Comparison of ENCODE assay signal across 9 mouse cellular contexts in the genomic region with DNA sequence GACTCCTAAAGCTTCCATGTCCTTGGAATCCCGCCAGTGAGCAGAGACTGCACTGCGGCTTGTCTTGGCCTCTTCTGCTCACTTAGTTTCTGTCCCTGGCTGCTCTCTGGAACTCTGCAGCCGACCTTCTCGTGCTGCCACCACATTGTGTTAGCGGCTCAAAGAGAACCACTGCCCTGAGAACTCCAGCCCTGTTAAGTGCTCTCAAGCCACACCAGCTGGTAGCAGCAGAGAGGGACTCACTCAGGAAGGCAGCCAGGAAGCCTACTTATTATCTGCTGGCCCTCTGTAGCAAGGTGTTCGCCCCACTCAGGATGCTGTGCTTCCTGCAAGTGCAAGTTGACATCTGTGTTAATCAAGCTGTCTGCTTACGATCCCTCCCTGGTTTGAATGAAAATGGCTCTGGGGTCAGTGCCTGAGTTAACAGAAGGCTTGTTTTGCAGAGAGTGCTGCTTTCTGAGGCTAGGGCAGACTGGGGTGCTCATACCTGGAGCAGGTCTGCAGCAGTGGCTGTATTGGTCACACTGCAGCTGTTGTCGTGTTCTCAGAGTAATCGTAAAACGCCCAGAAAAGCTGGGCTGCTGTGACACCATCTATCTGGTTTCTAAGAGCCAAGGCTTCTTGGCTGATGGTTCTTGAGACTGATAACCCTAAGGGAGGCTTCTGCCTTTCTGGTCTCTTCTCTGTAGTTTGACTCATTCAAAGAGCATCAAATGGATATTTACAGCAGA. TPM values are rescaled to one million over a fixed set of nuclear protein-coding genes. Genes with fewer than 3 reads are reported as not detected.
DNase-seq lines count a peak whose midpoint lies in the region; ATAC-seq lines count a peak whose summit lies in the region.
"Had no signal": no experiment of that assay in that cellular context is flagged by ENCODE, and none has a peak within 500 bp of the region (broad histone marks: within the 10 kb centered on the region; RNA-seq: fewer than 3 reads in every experiment).

No protein-coding gene starts in this region.

- no peak overlapping the region for H3K27ac ChIP-seq in forebrain, embryonic 14.5 days (ENCODE audit: low read depth, low read length)
- no peak overlapping the region for H3K27ac ChIP-seq in forebrain, embryonic 12.5 days
- H3K27ac ChIP-seq in embryonic facial prominence, embryonic 14.5 days (replicated peaks; ENCODE audit: low read depth, low read length): no peak overlapping the region
- H3K27ac ChIP-seq: neural tube, embryonic 12.5 days had no signal

- 70% methylated on average over 10 of the region's 10 CpGs for WGBS in forebrain, embryonic 14.5 days
- WGBS in forebrain, embryonic 12.5 days: 86% methylated on average over 10 of the region's 10 CpGs
- 67% methylated on average over 10 of the region's 10 CpGs for WGBS in embryonic facial prominence, embryonic 14.5 days

- peaks cover 6% of the 10 kb centered on the region; the same call in 1 of the 2 replicates for H3K4me1 ChIP-seq in forebrain, embryonic 14.5 days (ENCODE audit: control insufficient read depth, insufficient read depth, low read length)
- peaks cover 15% of the 10 kb centered on the region for H3K4me1 ChIP-seq in forebrain, embryonic 12.5 days
- peaks cover 15% of the 10 kb centered on the region for H3K4me1 ChIP-seq in embryonic facial prominence, embryonic 14.5 days (ENCODE audit: control insufficient read depth, insufficient read depth, low read length)

- 0 out of 2 replicates have a peak, but pooled peaks cover 4% of the 10 kb centered on the region for H3K9me3 ChIP-seq in forebrain, embryonic 14.5 days (replicated peaks; ENCODE audit: control insufficient read depth, low read length)
- peaks cover 7% of the 10 kb centered on the region for H3K9me3 ChIP-seq in forebrain, embryonic 12.5 days
- H3K9me3 ChIP-seq in embryonic facial prominence, embryonic 14.5 days (ENCODE audit: control insufficient read depth, low read length): peaks cover 20% of the 10 kb centered on the region

- no peak overlapping the region for H3K9ac ChIP-seq in forebrain, embryonic 14.5 days (ENCODE audit: low read length)
- no peak overlapping the region for H3K9ac ChIP-seq in forebrain, embryonic 12.5 days
- no peak overlapping the region for H3K9ac ChIP-seq in embryonic facial prominence, embryonic 14.5 days (ENCODE audit: low read depth, low read length)
- H3K9ac ChIP-seq: neural tube, embryonic 12.5 days had no signal

- no peak overlapping the region for H3K4me3 ChIP-seq in forebrain, embryonic 14.5 days (ENCODE audit: low read depth, low read length)
- no peak overlapping the region for H3K4me3 ChIP-seq in forebrain, embryonic 12.5 days (replicated peaks)
- H3K4me3 ChIP-seq in embryonic facial prominence, embryonic 14.5 days (ENCODE audit: low read depth, low read length): no peak overlapping the region
- H3K4me3 ChIP-seq: neural tube, embryonic 12.5 days had no signal

- peak; percentile 35 for DNase-seq in forebrain, embryonic 14.5 days (ENCODE audit: low spot score)
- DNase-seq in R1 (ENCODE audit: low read depth, low spot score): peak; percentile 8
- DNase-seq in embryonic facial prominence, embryonic 14.5 days (ENCODE audit: low spot score): peak; percentile 64
- peak; percentile 78 to 79 for DNase-seq in heart, postnatal 10 days
- DNase-seq in left cerebral cortex, postnatal 25 days (ENCODE audit: low spot score in 2 of 2): peak; percentile 24 to 43
- no peak for DNase-seq in embryo, embryonic 10.5 days (ENCODE audit: low spot score)

- H3K4me2 ChIP-seq in forebrain, embryonic 14.5 days (ENCODE audit: low read length): no peak overlapping the region
- no peak overlapping the region for H3K4me2 ChIP-seq in forebrain, embryonic 12.5 days
- H3K4me2 ChIP-seq in embryonic facial prominence, embryonic 14.5 days (ENCODE audit: low read depth, low read length): peak overlapping the region; percentile 34; the same call in 1 of the 2 replicates
- H3K4me2 ChIP-seq: neural tube, embryonic 12.5 days had no signal

- ATAC-seq in forebrain, embryonic 14.5 days: no peak; the same call in 1 of the 2 replicates
- ATAC-seq in forebrain, embryonic 12.5 days (ENCODE audit: low FRiP score): no peak
- ATAC-seq in embryonic facial prominence, embryonic 14.5 days (ENCODE audit: low read depth): peak; percentile 57; the same call in 1 of the 2 replicates
- ATAC-seq in megakaryocyte progenitor cell, adult 5-6 weeks (replicated peaks; ENCODE audit: poor library complexity): peak; percentile 8

- intact Hi-C loops in heart, postnatal 10 days (cut with DNase I): no loop called here
- intact Hi-C loops in left cerebral cortex, postnatal 25 days (cut with DNase I): no loop called here

- 0 out of 2 replicates have a peak, but pooled peaks cover 3% of the 10 kb centered on the region for H3K36me3 ChIP-seq in forebrain, embryonic 14.5 days (ENCODE audit: control insufficient read depth, insufficient read depth, low read length)
- peaks cover 10% of the 10 kb centered on the region for H3K36me3 ChIP-seq in forebrain, embryonic 12.5 days (replicated peaks)
- H3K36me3 ChIP-seq in embryonic facial prominence, embryonic 14.5 days (ENCODE audit: control insufficient read depth, insufficient read depth, low read length): peaks cover 19% of the 10 kb centered on the region

- no peaks in the 10 kb centered on the region for H3K27me3 ChIP-seq in forebrain, embryonic 14.5 days (replicated peaks; ENCODE audit: control insufficient read depth, insufficient read depth, low read length)
- no peaks in the 10 kb centered on the region for H3K27me3 ChIP-seq in forebrain, embryonic 12.5 days
- H3K27me3 ChIP-seq in embryonic facial prominence, embryonic 14.5 days (replicated peaks; ENCODE audit: control insufficient read depth, insufficient read depth, low read length): no peaks in the 10 kb centered on the region
- H3K27me3 ChIP-seq: neural tube, embryonic 12.5 days had no signal

RNA-seq across cellular contexts. Expression of a gene that starts 15.3 kb away (rescaled TPM):
- 10.9 and 12.4 TPM in 2 replicates for polyA plus RNA-seq in forebrain, embryonic 14.5 days (2014; fragmentation: Nextera tagmentation; extraction: Ambion mirVana)
- 21.8 and 22.5 TPM in 2 replicates for polyA plus RNA-seq in forebrain, embryonic 12.5 days (2016; fragmentation: Nextera tagmentation; extraction: Ambion mirVana)
- polyA plus RNA-seq in embryonic facial prominence, embryonic 14.5 days (2014; fragmentation: Nextera tagmentation; extraction: Ambion mirVana): 24.4 and 25.3 TPM in 2 replicates
- total RNA-seq in heart, postnatal 10 days (2021): 10 to 100 TPM; 80.7 to 84.4 TPM
- total RNA-seq in left cerebral cortex, postnatal 25 days (2021): 10 to 100 TPM; 29.5 to 29.7 TPM
- 73.2 and 81.9 TPM in 2 replicates for total RNA-seq in megakaryocyte progenitor cell, adult 5-6 weeks (2015)
- total RNA-seq in megakaryocyte progenitor cell, adult 5-6 weeks (2017): 74.3 and 82.1 TPM in 2 replicates

Comparison
In these comparisons a context has a peak if more than half of its experiments do, and no peak if none do; other contexts are left out.
1. ATAC-seq: peak in embryonic facial prominence, embryonic 14.5 days (single experiment) and megakaryocyte progenitor cell, adult 5-6 weeks (single experiment); none in forebrain, embryonic 14.5 days (single experiment) and forebrain, embryonic 12.5 days (single experiment).